Mouse (Mus musculus) olfactory bulb, adult 2 months (tissue): Measurements from ENCODE around the gene Egfem1.

Experiments used
- CTCF ChIP-seq: fragments of 200-500 bp; IDR thresholded peaks from 2 replicates; pipeline ENCODE4 v1.5.1; 2012; ENCODE audit warnings: low read depth, mild to moderate bottlenecking, low read length, moderate library complexity; ENCODE audit not compliant: insufficient read depth
- POLR2A ChIP-seq: fragments of 200-500 bp; IDR thresholded peaks from 2 replicates; pipeline ENCODE4 v1.6.1; 2012; ENCODE audit warnings: mild to moderate bottlenecking, low read depth, low read length, moderate library complexity; ENCODE audit not compliant: insufficient read depth

GRCm38 (mm10) chr3:29421634-29422033 is 339.8 kb downstream of the Egfem1 start:
- TF ChIP-seq POLR2A: no peak
- TF ChIP-seq CTCF: no peak
